Mouse (Mus musculus): ENCODE data around the gene Cntnap4.
"Not testable (repeated sequence)": the region's sequence is repeated elsewhere in the genome, so short reads cannot be mapped to it uniquely, and the experiment has no call there.

DNA sequence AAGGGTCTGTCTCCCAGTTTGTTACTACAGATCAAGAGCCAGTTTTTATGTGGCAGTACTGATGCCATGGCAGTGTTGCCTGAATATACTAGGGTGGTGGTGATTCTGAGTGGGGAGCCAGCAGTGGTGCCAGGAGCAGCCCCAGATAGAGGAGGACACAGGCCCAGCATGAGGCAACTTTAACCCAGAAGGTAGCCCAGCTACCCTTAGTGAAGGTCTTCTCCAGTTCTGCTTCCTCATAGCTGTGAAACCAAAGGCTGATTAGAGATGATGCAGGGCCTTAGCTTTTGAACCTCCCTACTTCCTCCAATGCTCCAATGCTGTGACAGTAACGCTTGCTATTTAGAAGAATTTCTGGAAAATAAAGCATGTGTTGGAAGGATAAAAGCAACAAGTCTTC is 279.7 kb downstream of the Cntnap4 start:
- TF ChIP-seq POLR2A (IDR thresholded peaks at IDR 0.05; ENCODE audit: borderline replicate concordance, extremely low read depth, insufficient read depth, insufficient read length, poor library complexity, severe bottlenecking); CTCF (IDR thresholded peaks at IDR 0.05; ENCODE audit: borderline replicate concordance, extremely low read depth, insufficient read depth, insufficient read length): not testable (repeated sequence)
